Mouse (Mus musculus): ENCODE results near the gene Nasp. TPM values are rescaled to one million over a fixed set of nuclear protein-coding genes. Genes with fewer than 3 reads are reported as not detected.

Nasp gene
- polyA plus RNA-seq, 1 experiment from 2014 or later, result 306 TPM

DNA sequence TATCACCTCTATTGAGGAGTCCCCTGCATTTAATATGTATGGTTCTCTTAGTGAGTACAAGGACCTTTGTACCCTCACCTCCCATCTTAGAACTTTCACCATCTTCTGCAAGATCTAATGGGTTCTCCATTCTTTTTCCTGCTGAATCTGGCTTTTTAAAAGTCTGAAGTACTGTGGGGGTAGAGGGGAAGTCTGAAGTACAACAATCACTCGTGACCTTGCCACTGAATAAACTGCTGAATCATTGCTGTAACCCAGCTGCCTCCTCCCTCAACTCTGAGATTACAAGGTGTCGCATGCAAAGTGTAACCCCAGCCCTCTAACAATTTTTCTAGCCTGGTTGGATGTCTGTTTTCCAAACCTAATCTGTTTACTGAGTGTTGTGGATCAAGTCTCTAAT is 27.4 kb upstream of the Nasp start:
- Histone ChIP-seq H3K27me3 (ENCODE audit: low read depth, poor library complexity, severe bottlenecking) (no peaks in the 10 kb centered on the region), H3K9me3 (replicated peaks) (no peaks in the 10 kb centered on the region), H3K4me1 (peaks cover 10% of the 10 kb centered on the region), H3K36me3 (peaks cover under 1% of the 10 kb centered on the region; the same call in 1 of the 2 replicates), H3K27ac (replicated peaks) (no peak overlapping the region), H3K4me3 (no peak overlapping the region)
- WGBS, result 62% methylated on average over 2 of the region's 2 CpGs
- no peak for DNase-seq (ENCODE audit: low spot score)

DNA sequence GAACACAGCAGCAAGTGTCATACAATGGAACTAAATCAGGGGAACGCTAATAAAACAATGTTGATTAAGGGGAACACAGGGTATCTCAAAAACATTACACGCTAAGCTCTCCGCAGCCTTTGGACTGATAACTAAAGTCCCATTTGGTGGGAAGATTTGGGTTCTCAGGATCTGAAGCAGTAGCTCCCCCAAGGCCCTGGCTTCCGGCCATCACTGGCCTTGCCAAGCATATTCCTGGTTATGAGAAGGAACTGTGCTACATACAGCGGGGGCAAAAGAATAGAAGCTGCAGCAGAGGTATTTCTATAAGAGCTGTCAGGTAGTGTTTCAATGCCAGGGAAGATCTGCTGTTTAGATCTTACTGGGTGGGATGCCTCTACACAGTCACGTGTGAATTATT is 25.5 kb upstream of the Nasp start:
- H3K27me3 ChIP-seq (ENCODE audit: low read depth, poor library complexity, severe bottlenecking), result no peaks in the 10 kb centered on the region
- 90% methylated on average over 6 of the region's 6 CpGs for WGBS
- peaks cover 20% of the 10 kb centered on the region for H3K36me3 ChIP-seq
- no peak overlapping the region for H3K27ac ChIP-seq (replicated peaks)
- DNase-seq (ENCODE audit: low spot score), result no peak
- no peak overlapping the region for H3K4me3 ChIP-seq
- no peaks in the 10 kb centered on the region for H3K9me3 ChIP-seq (replicated peaks)
- H3K4me1 ChIP-seq, result peaks cover 25% of the 10 kb centered on the region

- WGBS, result 11% methylated on average over 6 of the region's 6 CpGs
- peak overlapping the region; percentile 96 for H3K27ac ChIP-seq (replicated peaks)
- peaks cover 40% of the 10 kb centered on the region for H3K4me1 ChIP-seq
Measured at GRCm38 (mm10) chr4:116651797-116652135, 24.0 kb upstream of the Nasp start.

GRCm38 (mm10) chr4:116650924-116651796 is 23.4 kb upstream of the Nasp start, which contains the start of gene Akr1a1:
Gene Akr1a1 (minus strand): TSS chr4:116651680.
- peaks cover 40% of the 10 kb centered on the region for H3K36me3 ChIP-seq
- peak within 1 kb of the TSS; percentile 84 for H3K4me3 ChIP-seq
- under 1% methylated on average over 39 of the region's 39 CpGs for WGBS
- no peaks in the 10 kb centered on the region for H3K27me3 ChIP-seq (ENCODE audit: low read depth, poor library complexity, severe bottlenecking)
- H3K27ac ChIP-seq (replicated peaks), result peak within 1 kb of the TSS; percentile 96
- no peaks in the 10 kb centered on the region for H3K9me3 ChIP-seq (replicated peaks)
- H3K4me1 ChIP-seq, result peaks cover 44% of the 10 kb centered on the region
- peak; percentile 92 for DNase-seq (ENCODE audit: low spot score)

More at GRCm38 (mm10) chr4:116651797-116652135, 24.0 kb upstream of the Nasp start:
- peak overlapping the region; percentile 84 for H3K4me3 ChIP-seq
- H3K9me3 ChIP-seq (replicated peaks), result no peaks in the 10 kb centered on the region
- no peaks in the 10 kb centered on the region for H3K27me3 ChIP-seq (ENCODE audit: low read depth, poor library complexity, severe bottlenecking)
- no peak for DNase-seq (ENCODE audit: low spot score)
- H3K36me3 ChIP-seq, result peaks cover 34% of the 10 kb centered on the region

DNA sequence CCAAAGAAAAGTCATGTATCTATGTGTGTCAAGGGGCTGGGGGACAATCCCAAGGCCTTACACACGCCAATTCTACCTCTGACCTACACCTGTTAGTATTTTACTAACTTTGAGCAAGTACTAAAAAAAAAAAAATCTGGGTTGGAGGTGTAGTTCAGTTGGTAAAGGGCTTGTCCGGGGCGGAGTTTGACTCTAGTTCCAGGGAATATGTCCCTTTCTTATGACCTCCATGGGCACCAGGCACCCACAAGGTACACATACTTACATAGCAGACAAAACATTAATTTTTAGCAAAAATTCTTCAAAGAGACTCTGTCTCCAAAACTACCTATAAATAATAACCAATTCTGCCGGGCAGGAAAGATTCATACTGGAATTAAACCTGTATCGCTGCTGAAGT is 22.6 kb upstream of the Nasp start:
- Histone ChIP-seq H3K27me3 (ENCODE audit: low read depth, poor library complexity, severe bottlenecking) (no peaks in the 10 kb centered on the region), H3K36me3 (peaks cover 48% of the 10 kb centered on the region), H3K4me1 (peaks cover 44% of the 10 kb centered on the region), H3K4me3 (peak overlapping the region; percentile 84), H3K27ac (replicated peaks) (peak overlapping the region; percentile 96), H3K9me3 (replicated peaks) (no peaks in the 10 kb centered on the region)
- WGBS, result 49% methylated on average over 5 of the region's 5 CpGs
- no peak for DNase-seq (ENCODE audit: low spot score)

DNA sequence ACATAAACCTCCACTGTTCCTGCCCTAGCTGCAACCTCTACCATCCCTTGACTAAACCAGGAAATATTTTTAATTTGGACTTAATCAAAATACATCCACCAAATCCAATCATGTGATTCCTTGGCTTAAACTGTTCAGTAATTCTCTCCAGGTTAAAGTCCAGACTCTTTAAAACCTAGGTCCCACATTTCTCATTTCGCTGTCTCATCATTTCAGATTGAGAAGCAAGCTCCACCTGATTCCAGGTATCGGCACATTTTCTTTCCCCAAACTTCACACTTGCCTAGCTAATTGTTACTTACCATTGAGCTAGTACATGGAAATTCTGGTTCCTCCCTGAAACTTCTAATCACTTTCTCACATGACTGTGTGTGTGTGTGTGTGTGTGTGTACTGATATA is 21.7 kb upstream of the Nasp start:
- 98% methylated on average over 2 of the region's 2 CpGs for WGBS
- Histone ChIP-seq H3K4me1 (peaks cover 44% of the 10 kb centered on the region), H3K27ac (replicated peaks) (no peak overlapping the region), H3K36me3 (peaks cover 58% of the 10 kb centered on the region), H3K27me3 (ENCODE audit: low read depth, poor library complexity, severe bottlenecking) (no peaks in the 10 kb centered on the region), H3K9me3 (replicated peaks) (no peaks in the 10 kb centered on the region), H3K4me3 (peak overlapping the region; percentile 84)
- DNase-seq (ENCODE audit: low spot score), result no peak

- H3K36me3 ChIP-seq, result peaks cover 94% of the 10 kb centered on the region
- DNase-seq (ENCODE audit: low spot score), result no peak
- H3K4me3 ChIP-seq, result no peak overlapping the region
- H3K4me1 ChIP-seq, result peaks cover 38% of the 10 kb centered on the region
- H3K27ac ChIP-seq (replicated peaks), result no peak overlapping the region
- WGBS, result 90% methylated on average over 7 of the region's 7 CpGs
- no peaks in the 10 kb centered on the region for H3K9me3 ChIP-seq (replicated peaks)
- H3K27me3 ChIP-seq (ENCODE audit: low read depth, poor library complexity, severe bottlenecking), result no peaks in the 10 kb centered on the region
Measured at GRCm38 (mm10) chr4:116645624-116646023, 17.9 kb upstream of the Nasp start.

- H3K36me3 ChIP-seq, result peaks cover 98% of the 10 kb centered on the region
- no peak for DNase-seq (ENCODE audit: low spot score)
- no peak overlapping the region for H3K27ac ChIP-seq (replicated peaks)
- WGBS, result 69% methylated on average over 6 of the region's 6 CpGs
- H3K9me3 ChIP-seq (replicated peaks), result no peaks in the 10 kb centered on the region
- no peaks in the 10 kb centered on the region for H3K27me3 ChIP-seq (ENCODE audit: low read depth, poor library complexity, severe bottlenecking)
- H3K4me3 ChIP-seq, result no peak overlapping the region
- H3K4me1 ChIP-seq, result peaks cover 26% of the 10 kb centered on the region
Measured at GRCm38 (mm10) chr4:116644326-116644725, 16.6 kb upstream of the Nasp start.

GRCm38 (mm10) chr4:116642071-116642470 is 14.3 kb upstream of the Nasp start:
- Histone ChIP-seq H3K4me1 (peaks cover 7% of the 10 kb centered on the region), H3K27me3 (ENCODE audit: low read depth, poor library complexity, severe bottlenecking) (no peaks in the 10 kb centered on the region), H3K9me3 (replicated peaks) (no peaks in the 10 kb centered on the region), H3K36me3 (peaks cover 98% of the 10 kb centered on the region), H3K27ac (replicated peaks) (no peak overlapping the region), H3K4me3 (no peak overlapping the region)
- WGBS, result 89% methylated on average over 1 of the region's 1 CpGs
- DNase-seq (ENCODE audit: low spot score), result no peak

- 96% methylated on average over 6 of the region's 6 CpGs for WGBS
- no peaks in the 10 kb centered on the region for H3K9me3 ChIP-seq (replicated peaks)
- H3K4me1 ChIP-seq, result no peaks in the 10 kb centered on the region
- H3K27me3 ChIP-seq (ENCODE audit: low read depth, poor library complexity, severe bottlenecking), result no peaks in the 10 kb centered on the region
- H3K36me3 ChIP-seq, result peaks cover 99% of the 10 kb centered on the region
- no peak overlapping the region for H3K27ac ChIP-seq (replicated peaks)
- H3K4me3 ChIP-seq, result no peak overlapping the region
- DNase-seq (ENCODE audit: low spot score), result no peak
Measured at GRCm38 (mm10) chr4:116638821-116639220, 11.1 kb upstream of the Nasp start.

GRCm38 (mm10) chr4:116635197-116635596 is 7.5 kb upstream of the Nasp start:
- H3K9me3 ChIP-seq (replicated peaks), result no peaks in the 10 kb centered on the region
- no peak overlapping the region for H3K4me3 ChIP-seq
- H3K27me3 ChIP-seq (ENCODE audit: low read depth, poor library complexity, severe bottlenecking), result no peaks in the 10 kb centered on the region
- no peak overlapping the region for H3K27ac ChIP-seq (replicated peaks)
- WGBS, result 100% methylated on average over 1 of the region's 1 CpGs
- H3K36me3 ChIP-seq, result peaks cover 90% of the 10 kb centered on the region
- no peak for DNase-seq (ENCODE audit: low spot score)
- no peaks in the 10 kb centered on the region for H3K4me1 ChIP-seq

GRCm38 (mm10) chr4:116627359-116627716 is 403 bp downstream of the Nasp start:
- Histone ChIP-seq H3K4me1 (peaks cover 21% of the 10 kb centered on the region), H3K9me3 (replicated peaks) (no peaks in the 10 kb centered on the region), H3K27me3 (ENCODE audit: low read depth, poor library complexity, severe bottlenecking) (no peaks in the 10 kb centered on the region), H3K4me3 (peak overlapping the region; percentile 100), H3K27ac (replicated peaks) (peak overlapping the region; percentile 99), H3K36me3 (peaks cover 46% of the 10 kb centered on the region)
- WGBS, result under 1% methylated on average over 13 of the region's 13 CpGs
- DNase-seq (ENCODE audit: low spot score), result peak; percentile 94

DNA sequence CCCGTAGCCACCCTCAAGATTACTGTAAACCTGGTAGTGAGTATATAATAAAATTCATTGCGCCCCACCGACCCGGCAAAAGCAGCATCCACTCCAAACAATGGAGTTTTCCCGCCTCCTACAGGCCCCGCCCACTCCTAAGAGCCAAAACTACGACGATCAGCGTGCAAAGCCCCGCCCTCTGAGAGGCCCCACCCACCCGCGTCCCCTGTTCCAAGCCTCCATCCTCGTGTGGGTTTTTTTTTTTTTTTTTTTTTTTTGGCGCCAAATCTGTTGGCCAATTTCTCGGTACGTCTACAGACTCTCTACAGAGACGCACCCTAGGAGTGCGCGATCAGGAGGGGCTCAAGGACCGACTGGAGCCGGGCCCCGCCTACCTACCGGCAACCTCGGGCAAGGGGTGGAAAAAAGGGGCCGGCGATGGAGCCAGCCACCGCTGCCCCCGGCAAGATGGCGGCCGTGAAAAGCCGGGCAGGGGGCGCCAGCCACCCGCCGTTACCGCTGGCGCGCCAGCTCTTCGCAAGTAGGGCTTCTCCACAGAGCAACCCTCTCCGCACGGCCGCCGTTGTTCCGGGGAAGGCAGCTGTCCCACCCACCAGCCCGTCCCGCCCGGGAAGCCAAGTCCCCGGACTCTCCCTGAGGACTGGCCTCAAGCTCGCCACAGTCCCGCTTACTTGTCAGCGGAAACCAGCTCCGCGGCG is 933 bp downstream of the Nasp start:
- Histone ChIP-seq H3K9me3 (replicated peaks) (no peaks in the 10 kb centered on the region), H3K27ac (replicated peaks) (peak overlapping the region; percentile 99), H3K4me3 (peak overlapping the region; percentile 100), H3K36me3 (peaks cover 46% of the 10 kb centered on the region), H3K27me3 (ENCODE audit: low read depth, poor library complexity, severe bottlenecking) (no peaks in the 10 kb centered on the region), H3K4me1 (peaks cover 21% of the 10 kb centered on the region)
- DNase-seq (ENCODE audit: low spot score), result peak; percentile 93
- under 1% methylated on average over 53 of the region's 53 CpGs for WGBS

Measured in midbrain, embryonic 10.5 days (tissue).